Mouse (Mus musculus): ENCODE measurements around the gene Rnf150. TPM values are rescaled to one million over a fixed set of nuclear protein-coding genes. Genes with fewer than 3 reads are reported as not detected.

The Rnf150 gene
- total and polyA plus RNA-seq, 3 experiments = not detected

DNA sequence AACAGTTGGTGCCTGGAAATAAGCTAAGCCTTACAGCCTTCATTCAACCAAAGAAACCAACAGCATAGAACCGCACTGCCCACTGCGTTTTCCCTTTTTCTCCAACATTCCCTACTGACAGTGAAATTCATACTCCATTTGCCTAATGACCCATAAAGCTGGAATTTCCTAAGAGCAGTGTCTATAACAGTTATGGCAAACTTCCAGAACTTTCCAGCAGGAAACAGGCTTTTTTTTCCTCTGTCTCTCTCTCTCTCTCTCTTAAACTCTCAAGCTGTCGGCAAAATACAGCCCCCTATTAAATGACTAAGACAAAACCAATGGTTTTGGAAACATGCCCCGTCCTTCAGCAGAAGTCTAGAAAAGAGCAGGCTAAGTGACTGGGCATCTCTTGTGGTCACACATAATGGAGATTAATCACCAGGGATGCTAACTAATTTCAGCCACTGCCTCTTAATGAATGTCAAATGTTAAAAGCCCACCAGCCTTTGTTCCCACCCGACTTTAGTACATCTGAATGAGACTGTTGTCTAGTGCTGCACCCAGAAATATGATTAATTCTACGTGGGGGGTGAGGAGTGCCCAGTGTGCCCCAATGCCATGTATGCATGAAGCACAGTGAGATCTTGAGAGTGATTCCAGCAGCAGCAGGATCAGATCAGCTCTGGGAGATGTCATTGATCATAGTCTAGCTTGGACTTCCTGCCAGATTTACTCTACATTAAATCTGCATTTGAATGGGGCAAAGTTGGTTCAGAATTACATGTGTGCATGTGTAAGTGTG lies 80.3 kb downstream of the Rnf150 start:
- TF ChIP-seq ETS1 (IDR thresholded peaks at IDR 0.05; ENCODE audit: low read depth, low read length) (no peak), BHLHE40 (IDR thresholded peaks at IDR 0.05; ENCODE audit: borderline replicate concordance, low read depth, low read length) (no peak), POLR2AphosphoS5 (IDR thresholded peaks at IDR 0.05; ENCODE audit: borderline replicate concordance, low read depth, low read length) (no peak), ELF1 (IDR thresholded peaks at IDR 0.05; ENCODE audit: low read depth, low read length) (no peak), HCFC1 (IDR thresholded peaks at IDR 0.05; ENCODE audit: low read depth, low read length) (no peak), CHD1 (IDR thresholded peaks at IDR 0.05; ENCODE audit: low read depth, low read length) (no peak)
- H3K36me3 ChIP-seq (ENCODE audit: control insufficient read depth in 1 of 2, insufficient read depth in 2 of 2, low read length in 2 of 2) = no peaks in the 10 kb centered on the region
- no peaks in the 10 kb centered on the region for H3K4me1 ChIP-seq (ENCODE audit: control insufficient read depth in 1 of 2, insufficient read depth in 2 of 2, low read length in 2 of 2)
- H3K79me2 ChIP-seq (ENCODE audit: control insufficient read depth, insufficient read depth, low read length, poor library complexity) = no peaks in the 10 kb centered on the region
- no peak overlapping the region for H3K27ac ChIP-seq (ENCODE audit: control insufficient read depth, low read depth, low read length)
- H3K9ac ChIP-seq (ENCODE audit: control insufficient read depth, low read depth, low read length, poor library complexity, severe bottlenecking) = no peak overlapping the region
- no peaks in the 10 kb centered on the region for H3K9me3 ChIP-seq (replicated peaks; ENCODE audit: insufficient read depth, low read length)
- H3K27me3 ChIP-seq (ENCODE audit: control insufficient read depth in 1 of 2, insufficient read depth in 2 of 2, low read length in 2 of 2) = peaks cover 0 to 1% of the 10 kb centered on the region in 2 experiments; a peak in 1 of 4 replicates
- DNase-seq (ENCODE audit: low read depth, low spot score) = no peak
- no peak overlapping the region for H3K4me3 ChIP-seq (ENCODE audit: control insufficient read depth in 1 of 2, insufficient read depth in 1 of 2, low read depth in 2 of 2, low read length in 2 of 2)

DNA sequence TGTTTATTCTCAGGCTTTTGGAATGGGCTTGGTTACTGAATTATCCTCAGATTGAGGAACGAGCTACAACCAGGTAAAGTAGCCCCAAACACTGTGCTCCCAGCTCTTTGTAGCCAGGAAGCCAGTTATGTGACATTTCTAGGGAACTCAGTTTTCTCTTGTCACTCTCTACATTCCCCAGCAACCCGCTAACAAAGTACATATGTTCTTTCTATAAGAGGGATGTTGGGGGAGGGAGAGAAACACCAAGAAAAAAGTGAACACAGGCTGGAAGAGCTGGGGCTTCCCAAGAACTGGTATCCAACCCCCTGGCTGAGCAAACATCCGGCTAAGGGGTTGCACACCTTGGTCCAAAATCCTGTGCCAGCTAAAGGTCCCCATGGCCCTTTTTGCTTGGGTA lies 82.7 kb downstream of the Rnf150 start:
- no peak overlapping the region for H3K4me3 ChIP-seq (ENCODE audit: control insufficient read depth in 1 of 2, insufficient read depth in 1 of 2, low read depth in 2 of 2, low read length in 2 of 2)
- DNase-seq (ENCODE audit: low read depth, low spot score) = no peak
- H3K27me3 ChIP-seq (ENCODE audit: control insufficient read depth in 1 of 2, insufficient read depth in 2 of 2, low read length in 2 of 2) = peaks cover 0 to 1% of the 10 kb centered on the region in 2 experiments; a peak in 1 of 4 replicates
- H3K9me3 ChIP-seq (replicated peaks; ENCODE audit: insufficient read depth, low read length) = no peaks in the 10 kb centered on the region
- H3K79me2 ChIP-seq (ENCODE audit: control insufficient read depth, insufficient read depth, low read length, poor library complexity) = no peaks in the 10 kb centered on the region
- no peaks in the 10 kb centered on the region for H3K4me1 ChIP-seq (ENCODE audit: control insufficient read depth in 1 of 2, insufficient read depth in 2 of 2, low read length in 2 of 2)
- no peak for TF ChIP-seq USF2 (IDR thresholded peaks at IDR 0.05; ENCODE audit: borderline replicate concordance in 1 of 2, insufficient read depth in 1 of 2, low read depth in 1 of 2, low read length in 2 of 2)
- no peak for TF ChIP-seq ZKSCAN1 (IDR thresholded peaks at IDR 0.05; ENCODE audit: low read depth, low read length)
- no peak for TF ChIP-seq CHD2 (IDR thresholded peaks at IDR 0.05; ENCODE audit: low read length)
- no peak for TF ChIP-seq TBP (IDR thresholded peaks at IDR 0.05; ENCODE audit: low read depth, low read length)
- TF ChIP-seq ZMIZ1 (IDR thresholded peaks at IDR 0.05; ENCODE audit: low read depth, low read length) = no peak
- no peak for TF ChIP-seq POLR2A (IDR thresholded peaks at IDR 0.05; ENCODE audit: control insufficient read depth in 1 of 2, insufficient read depth in 1 of 2, low read depth in 1 of 2, low read length in 2 of 2, poor library complexity in 1 of 2)
- no peak overlapping the region for H3K27ac ChIP-seq (ENCODE audit: control insufficient read depth, low read depth, low read length)
- H3K9ac ChIP-seq (ENCODE audit: control insufficient read depth, low read depth, low read length, poor library complexity, severe bottlenecking) = no peak overlapping the region
- no peaks in the 10 kb centered on the region for H3K36me3 ChIP-seq (ENCODE audit: control insufficient read depth in 1 of 2, insufficient read depth in 2 of 2, low read length in 2 of 2)

DNA sequence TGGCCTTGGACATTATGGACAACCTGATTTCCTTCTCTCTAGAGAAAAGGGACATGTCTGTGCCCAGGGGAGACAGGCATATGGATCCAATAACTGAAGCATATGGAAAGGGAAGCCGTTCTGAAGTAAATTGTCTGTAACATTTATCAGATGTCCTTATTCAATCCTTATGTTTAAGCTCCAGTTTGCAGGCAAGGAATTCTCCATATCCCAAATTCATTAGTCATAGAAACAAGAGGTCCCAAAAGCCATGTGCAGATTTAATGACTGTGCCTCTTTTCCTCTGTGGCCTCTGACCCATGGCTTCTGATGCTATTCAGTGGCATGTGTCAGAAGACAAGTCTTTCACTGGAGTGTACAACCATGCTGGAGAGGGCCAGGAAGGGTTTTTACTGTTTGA lies 83.5 kb downstream of the Rnf150 start:
- no peaks in the 10 kb centered on the region for H3K9me3 ChIP-seq (replicated peaks; ENCODE audit: insufficient read depth, low read length)
- H3K4me1 ChIP-seq (ENCODE audit: control insufficient read depth in 1 of 2, insufficient read depth in 2 of 2, low read length in 2 of 2) = no peaks in the 10 kb centered on the region
- no peak overlapping the region for H3K9ac ChIP-seq (ENCODE audit: control insufficient read depth, low read depth, low read length, poor library complexity, severe bottlenecking)
- peaks cover 0 to 1% of the 10 kb centered on the region in 2 experiments; a peak in 1 of 4 replicates for H3K27me3 ChIP-seq (ENCODE audit: control insufficient read depth in 1 of 2, insufficient read depth in 2 of 2, low read length in 2 of 2)
- no peak for DNase-seq (ENCODE audit: low read depth, low spot score)
- H3K36me3 ChIP-seq (ENCODE audit: control insufficient read depth in 1 of 2, insufficient read depth in 2 of 2, low read length in 2 of 2) = no peaks in the 10 kb centered on the region
- H3K4me3 ChIP-seq (ENCODE audit: control insufficient read depth in 1 of 2, insufficient read depth in 1 of 2, low read depth in 2 of 2, low read length in 2 of 2) = no peak overlapping the region
- no peaks in the 10 kb centered on the region for H3K79me2 ChIP-seq (ENCODE audit: control insufficient read depth, insufficient read depth, low read length, poor library complexity)
- no peak overlapping the region for H3K27ac ChIP-seq (ENCODE audit: control insufficient read depth, low read depth, low read length)
- TF ChIP-seq MAX (IDR thresholded peaks at IDR 0.05; ENCODE audit: low read length) (no peak), CTCF (IDR thresholded peaks at IDR 0.05 in 2 of 3, conservative IDR thresholded peaks at IDR 0.05 in 1 of 3; ENCODE audit: control insufficient read depth in 1 of 3, insufficient read depth in 1 of 3, low read depth in 2 of 3, low read length in 3 of 3, poor library complexity in 1 of 3, severe bottlenecking in 1 of 3) (no peak), POLR2AphosphoS2 (IDR thresholded peaks at IDR 0.05; ENCODE audit: low read length) (no peak), BHLHE40 (IDR thresholded peaks at IDR 0.05; ENCODE audit: borderline replicate concordance, low read depth, low read length) (no peak), SMC3 (IDR thresholded peaks at IDR 0.05; ENCODE audit: low read depth, low read length) (no peak), ZC3H11A (IDR thresholded peaks at IDR 0.05; ENCODE audit: low read depth, low read length) (no peak), MAFK (IDR thresholded peaks at IDR 0.05; ENCODE audit: borderline replicate concordance, low read depth, low read length) (no peak), POLR2AphosphoS5 (IDR thresholded peaks at IDR 0.05; ENCODE audit: borderline replicate concordance, low read depth, low read length) (no peak), MXI1 (IDR thresholded peaks at IDR 0.05; ENCODE audit: low read depth, low read length) (no peak), POLR2A (IDR thresholded peaks at IDR 0.05; ENCODE audit: control insufficient read depth in 1 of 2, insufficient read depth in 1 of 2, low read depth in 1 of 2, low read length in 2 of 2, poor library complexity in 1 of 2) (no peak), KAT2A (conservative IDR thresholded peaks at IDR 0.05; ENCODE audit: low read depth, low read length) (no peak), TAL1 (IDR thresholded peaks at IDR 0.05; ENCODE audit: low read length) (no peak), MYB (IDR thresholded peaks at IDR 0.05; ENCODE audit: low read depth, low read length) (no peak), SIN3A (IDR thresholded peaks at IDR 0.05; ENCODE audit: low read length) (no peak), ZNF384 (IDR thresholded peaks at IDR 0.05; ENCODE audit: low read depth, low read length) (no peak), MEF2A (IDR thresholded peaks at IDR 0.05; ENCODE audit: extremely low read depth, insufficient replicate concordance, low read depth, low read length, poor library complexity, severe bottlenecking) (no peak)

Measured in MEL (cell line).